ENCODE assay signal across 8 mouse cellular contexts in genomic region chr5:144214453-144214852, GRCm38 (mm10). TPM values are rescaled to one million over a fixed set of nuclear protein-coding genes. Genes with fewer than 3 reads are reported as not detected.
A peak's percentile ranks its signal among the peaks of the same experiment; 100 is the strongest.
DNase-seq lines count a peak whose midpoint lies in the region; ATAC-seq and TF ChIP-seq lines count a peak whose summit lies in the region.

No protein-coding gene starts in this region.

- no peak overlapping the region for H3K4me2 ChIP-seq in lung, embryonic 14.5 days

- H3K27me3 ChIP-seq in G1E (ENCODE audit: insufficient read depth, low read length): no peaks in the 10 kb centered on the region
- no peaks in the 10 kb centered on the region for H3K27me3 ChIP-seq in lung, embryonic 14.5 days (ENCODE audit: insufficient read depth, low read length)

- peak in 1 of 2 experiments; percentile 58 for DNase-seq in layer of hippocampus, adult 2 months (ENCODE audit: low spot score in 2 of 2)
- no peak for DNase-seq in layer of hippocampus, adult 9-10 months (ENCODE audit: low spot score)
- peak; percentile 51 for DNase-seq in G1E (ENCODE audit: low spot score)
- DNase-seq in brain, adult 2 months (ENCODE audit: low read depth, low spot score): peak; percentile 60
- peak; percentile 64 to 82 for DNase-seq in heart, postnatal 10 days
- DNase-seq in lung, embryonic 14.5 days: peak; percentile 75
- DNase-seq in spleen, postnatal 14 days (ENCODE audit: low spot score in 2 of 2): peak; percentile 31 to 55
- no peak for DNase-seq in left cerebral cortex, adult 11 months (ENCODE audit: low spot score)

- intact Hi-C loops in heart, postnatal 10 days (cut with DNase I): loop anchor here (5.0 kb wide), 1 partner anchor 172 kb away; no protein-coding TSS in a partner anchor

- 28% methylated on average over 7 of the region's 7 CpGs for WGBS in lung, embryonic 14.5 days

- no peak overlapping the region for H3K27ac ChIP-seq in layer of hippocampus, adult 2 months
- H3K27ac ChIP-seq in lung, embryonic 14.5 days (ENCODE audit: low read depth): no peak overlapping the region

- peak; percentile 87 for TF ChIP-seq CTCF in layer of hippocampus, adult 2 months (conservative IDR thresholded peaks at IDR 0.05)
- peak; percentile 95 for TF ChIP-seq CTCF in G1E (IDR thresholded peaks at IDR 0.05; ENCODE audit: low read depth, low read length)
- TF ChIP-seq CTCF in lung, embryonic 14.5 days (IDR thresholded peaks at IDR 0.05; ENCODE audit: low read depth): peak; percentile 91

- peaks cover 13% of the 10 kb centered on the region for H3K4me1 ChIP-seq in G1E (ENCODE audit: insufficient read depth, low read depth, low read length)
- no peaks in the 10 kb centered on the region for H3K4me1 ChIP-seq in lung, embryonic 14.5 days (ENCODE audit: insufficient read depth)

- peaks cover 34% of the 10 kb centered on the region for H3K36me3 ChIP-seq in G1E (replicated peaks)
- H3K36me3 ChIP-seq in lung, embryonic 14.5 days (ENCODE audit: insufficient read depth): peaks cover 29% of the 10 kb centered on the region; the same call in 1 of the 2 replicates

- peak; percentile 76; the same call in 1 of the 2 replicates for ATAC-seq in G1E (ENCODE audit: extremely low read depth, insufficient number of reproducible peaks, low FRiP score, poor library complexity, severe bottlenecking)
- peak; percentile 45; the same call in 1 of the 2 replicates for ATAC-seq in lung, embryonic 14.5 days (ENCODE audit: insufficient read depth)

- no peak overlapping the region for H3K4me3 ChIP-seq in layer of hippocampus, adult 2 months
- H3K4me3 ChIP-seq in G1E (ENCODE audit: low read depth, low read length): no peak overlapping the region
- no peak overlapping the region for H3K4me3 ChIP-seq in lung, embryonic 14.5 days (ENCODE audit: low read depth, low read length)

- H3K9ac ChIP-seq in lung, embryonic 14.5 days: no peak overlapping the region

- no peaks in the 10 kb centered on the region for H3K9me3 ChIP-seq in G1E (replicated peaks)
- H3K9me3 ChIP-seq in lung, embryonic 14.5 days (ENCODE audit: low read depth, low read length): no peaks in the 10 kb centered on the region

RNA-seq across cellular contexts. Expression of gene Tecpr1, which starts 9.0 kb away (rescaled TPM):
- 100 to 1,000 TPM; 107 to 115 TPM for total RNA-seq in layer of hippocampus, adult 2 months (2021)
- total RNA-seq in G1E (2014; fragmentation: Nextera tagmentation) (7.0 and 10.8 TPM in 2 replicates), G1E (2017) (17.5 and 20.1 TPM in 2 replicates)
- 5.8 and 6.9 TPM in 2 replicates for polyA plus RNA-seq in G1E (2012)
- total RNA-seq in heart, postnatal 10 days (2021): 10 to 100 TPM; 31.2 to 32.4 TPM
- 17.0 and 19.3 TPM in 2 replicates for polyA plus RNA-seq in lung, embryonic 14.5 days (2014; fragmentation: Nextera tagmentation; extraction: Ambion mirVana)

RNA-seq across cellular contexts. Expression of gene Bhlha15, which starts 24.4 kb away (rescaled TPM):
- total RNA-seq in layer of hippocampus, adult 2 months (2021): under 1 TPM; 0.20 to 0.22 TPM
- total RNA-seq in G1E (2014; fragmentation: Nextera tagmentation) (3.2 and 3.5 TPM in 2 replicates), G1E (2017) (0.35 and 0.44 TPM in 2 replicates)
- 1.4 and 1.5 TPM in 2 replicates for polyA plus RNA-seq in G1E (2012)
- not detected for total RNA-seq in heart, postnatal 10 days (2021)
- 0.18 and 0.42 TPM in 2 replicates for polyA plus RNA-seq in lung, embryonic 14.5 days (2014; fragmentation: Nextera tagmentation; extraction: Ambion mirVana)

RNA-seq across cellular contexts. Expression of gene Bri3, which starts 29.8 kb away (rescaled TPM):
- 10 to 100 TPM; 64.7 to 65.3 TPM for total RNA-seq in layer of hippocampus, adult 2 months (2021)
- total RNA-seq in G1E (2014; fragmentation: Nextera tagmentation): 33.0 and 37.6 TPM in 2 replicates
- 60.2 and 63.4 TPM in 2 replicates for total RNA-seq in G1E (2017)
- polyA plus RNA-seq in G1E (2012): 58.1 and 75.9 TPM in 2 replicates
- 100 to 1,000 TPM; 165 to 171 TPM for total RNA-seq in heart, postnatal 10 days (2021)
- polyA plus RNA-seq in lung, embryonic 14.5 days (2014; fragmentation: Nextera tagmentation; extraction: Ambion mirVana): 128 and 145 TPM in 2 replicates

Comparison
In these comparisons a context has a peak if more than half of its experiments do, and no peak if none do; other contexts are left out.
1. DNase-seq: peak in G1E (single experiment), brain, adult 2 months (single experiment), heart, postnatal 10 days (2 of 2), lung, embryonic 14.5 days (single experiment) and spleen, postnatal 14 days (2 of 2); none in layer of hippocampus, adult 9-10 months (single experiment) and left cerebral cortex, adult 11 months (single experiment).
2. Peak in every context shown above with its lines, with median percentiles within 50 percentile points of each other: CTCF ChIP-seq.